Mouse (Mus musculus) heart, embryonic 12.5 days (tissue): Measurements from ENCODE around the gene Pkd1l2. TPM values are rescaled to one million over a fixed set of nuclear protein-coding genes. Genes with fewer than 3 reads are reported as not detected.

Source experiments
- ATAC-seq: fragments of 200-750 bp; cut with Nextera tagmentation; 2 replicates; pipeline ENCODE4 v1.8.0; 2017; ENCODE audit warnings: moderate TSS enrichment, moderate library complexity; ENCODE audit not compliant: insufficient number of reproducible peaks, low FRiP score
- H3K27ac ChIP-seq: fragments of 300-500 bp; sonication (generic); 2 replicates; pipeline ENCODE4 v1.5.1; 2016; ENCODE audit warnings: mild to moderate bottlenecking, moderate library complexity; ENCODE audit not compliant: poor library complexity, severe bottlenecking
- H3K27me3 ChIP-seq: fragments of 300-500 bp; sonication (generic); replicated peaks from 2 replicates; pipeline ENCODE4 v1.6.1; 2016; ENCODE audit warnings: mild to moderate bottlenecking, moderate library complexity
- H3K36me3 ChIP-seq: fragments of 300-500 bp; sonication (generic); 2 replicates; pipeline ENCODE4 v1.6.1; 2016; ENCODE audit warnings: mild to moderate bottlenecking, moderate library complexity
- H3K4me1 ChIP-seq: fragments of 300-500 bp; sonication (generic); replicated peaks from 2 replicates; pipeline ENCODE4 v1.6.1; 2016; ENCODE audit warnings: mild to moderate bottlenecking
- H3K4me2 ChIP-seq: fragments of 300-500 bp; sonication (generic); 2 replicates; pipeline ENCODE4 v1.6.1; 2016; ENCODE audit warnings: mild to moderate bottlenecking, moderate library complexity
- H3K4me3 ChIP-seq: fragments of 300-500 bp; sonication (generic); 2 replicates; pipeline ENCODE4 v1.5.1; 2016; ENCODE audit warnings: mild to moderate bottlenecking
- H3K9ac ChIP-seq: fragments of 300-500 bp; sonication (generic); 2 replicates; pipeline ENCODE4 v1.6.1; 2016; ENCODE audit warnings: mild to moderate bottlenecking, moderate library complexity
- H3K9me3 ChIP-seq: fragments of 300-500 bp; sonication (generic); replicated peaks from 2 replicates; pipeline ENCODE4 v1.6.1; 2016; ENCODE audit warnings: mild to moderate bottlenecking, moderate library complexity
- WGBS: fragments of 180-500 bp; shearing (Covaris S2); methylation state at CpG from one replicate; pipeline ENCODE4 v1.1.7; 2016; 5-methylcytosine and 5-hydroxymethylcytosine counted together
- polyA plus RNA-seq: library from polyadenylated mRNA; unstranded; fragments of >200 nt; fragmentation: Nextera tagmentation; extraction: Ambion mirVana; gene quantifications from 2 replicates; pipeline ENCODE4 v1.2.1, GENCODE M21; 2016

Pkd1l2 gene
- polyA plus RNA-seq, 1 experiment from 2014 or later: 0.11 TPM

GRCm38 (mm10) chr8:116993095-116993867 is 89.0 kb downstream of the Pkd1l2 start, which contains the start of gene Gcsh:
TSS of gene Gcsh (minus strand) at chr8:116993537.
- H3K9me3 ChIP-seq: no peaks in the 10 kb centered on the region
- WGBS: 0% methylated on average over 56 of the region's 56 CpGs
- H3K4me2 ChIP-seq: peak within 1 kb of the TSS; percentile 95
- peak; percentile 100 for ATAC-seq
- H3K4me3 ChIP-seq: peak within 1 kb of the TSS; percentile 75
- peak within 1 kb of the TSS; percentile 79 for H3K9ac ChIP-seq
- no peaks in the 10 kb centered on the region for H3K27me3 ChIP-seq
- peak within 1 kb of the TSS; percentile 67 for H3K27ac ChIP-seq
- peaks cover 10% of the 10 kb centered on the region for H3K4me1 ChIP-seq
- H3K36me3 ChIP-seq: peaks cover 11% of the 10 kb centered on the region; the same call in 1 of the 2 replicates

- H3K36me3 ChIP-seq: peaks cover 16% of the 10 kb centered on the region; the same call in 1 of the 2 replicates
- peak overlapping the region; percentile 75 for H3K4me3 ChIP-seq
- no peak for ATAC-seq
- no peaks in the 10 kb centered on the region for H3K27me3 ChIP-seq
- H3K9ac ChIP-seq: peak overlapping the region; percentile 79
- WGBS: 12% methylated on average over 23 of the region's 23 CpGs
- no peaks in the 10 kb centered on the region for H3K9me3 ChIP-seq
- H3K4me1 ChIP-seq: peaks cover 10% of the 10 kb centered on the region
- H3K27ac ChIP-seq: no peak overlapping the region
- peak overlapping the region; percentile 95 for H3K4me2 ChIP-seq
These were observed 89.9 kb downstream of the Pkd1l2 start for GRCm38 (mm10) chr8:116992176-116992971.

- Histone ChIP-seq H3K4me3 (no peak overlapping the region), H3K27me3 (no peaks in the 10 kb centered on the region), H3K9ac (no peak overlapping the region), H3K27ac (no peak overlapping the region), H3K4me2 (no peak overlapping the region), H3K9me3 (no peaks in the 10 kb centered on the region), H3K36me3 (peaks cover 25% of the 10 kb centered on the region), H3K4me1 (peaks cover 10% of the 10 kb centered on the region)
- 88% methylated on average over 8 of the region's 8 CpGs for WGBS
- no peak for ATAC-seq
These were observed 91.0 kb downstream of the Pkd1l2 start for GRCm38 (mm10) chr8:116991241-116991640.

- ATAC-seq: no peak
- Histone ChIP-seq H3K4me2 (no peak overlapping the region), H3K36me3 (peaks cover 36% of the 10 kb centered on the region), H3K27me3 (no peaks in the 10 kb centered on the region), H3K9ac (no peak overlapping the region), H3K4me3 (no peak overlapping the region), H3K4me1 (peaks cover 10% of the 10 kb centered on the region), H3K27ac (no peak overlapping the region), H3K9me3 (no peaks in the 10 kb centered on the region)
- WGBS: 91% methylated on average over 3 of the region's 3 CpGs
These were observed 92.4 kb downstream of the Pkd1l2 start for GRCm38 (mm10) chr8:116989842-116990241.

GRCm38 (mm10) chr8:116980117-116980516 is 102.1 kb downstream of the Pkd1l2 start:
- Histone ChIP-seq H3K9ac (no peak overlapping the region), H3K4me3 (no peak overlapping the region), H3K36me3 (peaks cover 28% of the 10 kb centered on the region), H3K9me3 (no peaks in the 10 kb centered on the region), H3K4me2 (no peak overlapping the region; the same call in 1 of the 2 replicates), H3K27ac (no peak overlapping the region), H3K27me3 (no peaks in the 10 kb centered on the region), H3K4me1 (peaks cover 7% of the 10 kb centered on the region; the same call in 1 of the 2 replicates)
- no peak for ATAC-seq
- 21% methylated on average over 4 of the region's 4 CpGs for WGBS

- ATAC-seq: peak; percentile 100
- Histone ChIP-seq H3K27ac (no peak within 1 kb of the TSS), H3K36me3 (peaks cover 18% of the 10 kb centered on the region), H3K4me2 (peak within 1 kb of the TSS; percentile 80), H3K4me3 (peak within 1 kb of the TSS; percentile 85), H3K27me3 (no peaks in the 10 kb centered on the region), H3K9ac (peak within 1 kb of the TSS; percentile 63), H3K4me1 (peaks cover 7% of the 10 kb centered on the region; the same call in 1 of the 2 replicates), H3K9me3 (no peaks in the 10 kb centered on the region)
- under 1% methylated on average over 46 of the region's 46 CpGs for WGBS
These were observed 103.5 kb downstream of the Pkd1l2 start, which contains the start of gene 1700030J22Rik for GRCm38 (mm10) chr8:116978631-116979256. TSS of gene 1700030J22Rik (minus strand) at chr8:116978959.

GRCm38 (mm10) chr8:116978052-116978451 is 104.2 kb downstream of the Pkd1l2 start:
- Histone ChIP-seq H3K4me2 (peak overlapping the region; percentile 80), H3K4me3 (peak overlapping the region; percentile 85), H3K36me3 (peaks cover 12% of the 10 kb centered on the region; the same call in 1 of the 2 replicates), H3K9me3 (no peaks in the 10 kb centered on the region), H3K9ac (peak overlapping the region; percentile 63), H3K4me1 (peaks cover 7% of the 10 kb centered on the region; the same call in 1 of the 2 replicates), H3K27me3 (no peaks in the 10 kb centered on the region; the same call in 1 of the 2 replicates), H3K27ac (no peak overlapping the region)
- 33% methylated on average over 8 of the region's 8 CpGs for WGBS
- ATAC-seq: no peak

- no peak for ATAC-seq
- Histone ChIP-seq H3K9me3 (no peaks in the 10 kb centered on the region), H3K4me2 (no peak overlapping the region), H3K27me3 (no peaks in the 10 kb centered on the region; the same call in 1 of the 2 replicates), H3K36me3 (no peaks in the 10 kb centered on the region), H3K4me1 (peaks cover 13% of the 10 kb centered on the region; the same call in 1 of the 2 replicates), H3K4me3 (no peak overlapping the region), H3K27ac (no peak overlapping the region), H3K9ac (no peak overlapping the region; the same call in 1 of the 2 replicates)
- 56% methylated on average over 5 of the region's 5 CpGs for whole genome bisulfite sequencing
These were observed 106.6 kb downstream of the Pkd1l2 start for GRCm38 (mm10) chr8:116975606-116976005.

- Histone ChIP-seq H3K36me3 (no peaks in the 10 kb centered on the region), H3K27me3 (no peaks in the 10 kb centered on the region; the same call in 1 of the 2 replicates), H3K4me1 (peaks cover 12% of the 10 kb centered on the region; the same call in 1 of the 2 replicates), H3K4me3 (no peak overlapping the region), H3K9ac (no peak overlapping the region; the same call in 1 of the 2 replicates), H3K4me2 (no peak overlapping the region), H3K9me3 (no peaks in the 10 kb centered on the region), H3K27ac (no peak overlapping the region)
- ATAC-seq: no peak
- 44% methylated on average over 5 of the region's 5 CpGs for WGBS
These were observed 107.2 kb downstream of the Pkd1l2 start for GRCm38 (mm10) chr8:116975066-116975465.

- no peaks in the 10 kb centered on the region for H3K9me3 ChIP-seq
- no peak overlapping the region for H3K4me3 ChIP-seq
- 0 out of 2 replicates have a peak, but pooled peaks cover 6% of the 10 kb centered on the region for H3K4me1 ChIP-seq
- ATAC-seq: no peak
- H3K9ac ChIP-seq: no peak overlapping the region
- no peak overlapping the region for H3K27ac ChIP-seq
- 87% methylated on average over 6 of the region's 6 CpGs for WGBS
- H3K36me3 ChIP-seq: no peaks in the 10 kb centered on the region
- H3K4me2 ChIP-seq: no peak overlapping the region
- no peaks in the 10 kb centered on the region; the same call in 1 of the 2 replicates for H3K27me3 ChIP-seq
These were observed 112.7 kb downstream of the Pkd1l2 start for GRCm38 (mm10) chr8:116969531-116969930.
